Mouse (Mus musculus): ENCODE measurements at regions not wholly inside any gene's neighbourhood (a gene's known extent, or its start where the extent isn't known, plus 50 kb on each side); places are given as distances from the start of the nearest gene placed in this dataset.

DNA sequence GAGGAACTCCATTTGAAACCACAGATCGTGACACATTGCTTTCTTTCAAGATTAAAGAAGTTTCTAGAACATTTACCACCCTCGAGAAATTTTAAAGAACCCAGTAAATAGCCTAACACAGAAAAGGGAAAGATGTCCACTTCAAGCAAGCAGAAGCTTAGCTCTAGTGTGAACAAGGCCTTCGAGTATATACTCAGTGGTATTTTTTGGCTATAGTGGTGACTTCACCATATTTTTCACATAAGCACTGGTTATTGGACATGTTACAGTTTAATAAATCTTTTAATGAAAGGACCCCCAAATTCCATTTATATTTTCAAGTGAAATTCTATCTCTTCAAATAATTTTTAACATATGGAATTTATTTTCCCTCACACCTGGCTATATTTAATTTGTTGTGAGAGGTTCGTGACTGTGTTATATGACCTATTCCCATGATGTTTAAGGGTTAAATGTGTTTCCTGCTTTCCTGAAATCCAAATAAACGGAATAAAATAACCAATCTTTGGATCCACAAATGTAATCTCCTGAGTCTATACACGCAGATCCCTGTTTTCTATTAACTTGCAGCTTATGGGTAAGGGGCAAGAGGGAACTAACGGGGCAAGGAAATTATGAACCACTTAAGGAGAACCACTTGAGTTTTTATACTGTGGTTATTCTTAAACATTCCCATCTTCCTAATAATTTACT is 60.6 kb upstream of the Tas2r134 start:
- Histone ChIP-seq H3K27ac (ENCODE audit: low read depth, low read length) (no peak overlapping the region), H3K36me3 (ENCODE audit: control insufficient read depth, insufficient read depth, low read length) (no peaks in the 10 kb centered on the region), H3K4me2 (no peak overlapping the region), H3K4me3 (ENCODE audit: low read depth, low read length) (no peak overlapping the region), H3K9me3 (ENCODE audit: control insufficient read depth, low read length) (no peaks in the 10 kb centered on the region), H3K9ac (ENCODE audit: low read length) (no peak overlapping the region), H3K4me1 (ENCODE audit: control insufficient read depth, insufficient read depth, low read length) (no peaks in the 10 kb centered on the region), H3K27me3 (ENCODE audit: control insufficient read depth, insufficient read depth, low read length) (no peaks in the 10 kb centered on the region)
- no peak for ATAC-seq (ENCODE audit: low FRiP score)
- no peak for DNase-seq (ENCODE audit: low spot score, missing footprints)
- WGBS, result 82% methylated on average over 7 of the region's 7 CpGs

DNA sequence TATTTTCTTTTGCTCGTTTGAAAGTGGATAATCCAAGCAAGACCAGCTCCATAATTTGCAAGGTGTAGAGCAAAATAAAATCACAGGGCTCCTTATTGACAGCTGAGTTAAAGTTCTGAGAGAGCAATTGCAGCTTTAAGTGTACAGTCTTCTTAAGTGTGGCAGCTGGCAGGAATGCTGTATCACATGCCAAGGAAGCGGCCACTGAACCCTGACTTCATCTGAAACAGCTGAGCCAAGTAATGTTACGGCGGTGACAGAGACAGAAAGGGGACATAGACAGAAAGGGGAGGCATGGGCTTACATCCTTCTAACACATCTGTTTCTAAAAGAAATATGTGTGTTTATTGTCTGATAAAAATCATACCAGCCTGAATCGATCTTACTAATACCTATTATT is 63.4 kb upstream of the Tas2r134 start:
- DNase-seq (ENCODE audit: low spot score, missing footprints), result no peak
- WGBS, result 82% methylated on average over 5 of the region's 5 CpGs
- Histone ChIP-seq H3K9ac (ENCODE audit: low read length) (no peak overlapping the region), H3K4me1 (ENCODE audit: control insufficient read depth, insufficient read depth, low read length) (no peaks in the 10 kb centered on the region), H3K4me3 (ENCODE audit: low read depth, low read length) (no peak overlapping the region), H3K9me3 (ENCODE audit: control insufficient read depth, low read length) (no peaks in the 10 kb centered on the region), H3K4me2 (no peak overlapping the region), H3K36me3 (ENCODE audit: control insufficient read depth, insufficient read depth, low read length) (no peaks in the 10 kb centered on the region), H3K27me3 (ENCODE audit: control insufficient read depth, insufficient read depth, low read length) (no peaks in the 10 kb centered on the region), H3K27ac (ENCODE audit: low read depth, low read length) (no peak overlapping the region)
- no peak for ATAC-seq (ENCODE audit: low FRiP score)

DNA sequence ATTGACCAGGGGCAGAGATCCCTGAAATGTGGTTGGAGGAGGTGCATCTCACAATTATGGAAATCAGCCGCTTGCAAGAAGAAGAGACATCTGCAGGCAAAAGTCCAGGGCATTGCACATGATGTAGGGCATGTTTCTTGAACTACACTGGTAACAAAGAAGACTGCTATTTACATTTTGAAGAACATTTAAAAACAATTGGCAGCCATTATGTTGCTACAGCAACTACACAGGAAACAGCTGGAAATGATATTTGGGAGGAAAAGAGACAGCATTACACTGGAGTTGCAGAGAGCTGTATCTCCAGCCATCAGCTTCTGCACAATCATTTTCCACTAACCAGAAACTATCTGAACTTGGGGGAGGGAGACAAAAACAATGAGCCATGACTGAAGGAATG is 64.1 kb upstream of the Tas2r134 start:
- Histone ChIP-seq H3K36me3 (ENCODE audit: control insufficient read depth, insufficient read depth, low read length) (no peaks in the 10 kb centered on the region), H3K4me1 (ENCODE audit: control insufficient read depth, insufficient read depth, low read length) (no peaks in the 10 kb centered on the region), H3K4me3 (ENCODE audit: low read depth, low read length) (no peak overlapping the region), H3K27ac (ENCODE audit: low read depth, low read length) (no peak overlapping the region), H3K9ac (ENCODE audit: low read length) (no peak overlapping the region), H3K4me2 (no peak overlapping the region), H3K27me3 (ENCODE audit: control insufficient read depth, insufficient read depth, low read length) (no peaks in the 10 kb centered on the region), H3K9me3 (ENCODE audit: control insufficient read depth, low read length) (no peaks in the 10 kb centered on the region)
- no peak for DNase-seq (ENCODE audit: low spot score, missing footprints)
- no peak for ATAC-seq (ENCODE audit: low FRiP score)
- WGBS, result 81% methylated on average over 1 of the region's 1 CpGs

DNA sequence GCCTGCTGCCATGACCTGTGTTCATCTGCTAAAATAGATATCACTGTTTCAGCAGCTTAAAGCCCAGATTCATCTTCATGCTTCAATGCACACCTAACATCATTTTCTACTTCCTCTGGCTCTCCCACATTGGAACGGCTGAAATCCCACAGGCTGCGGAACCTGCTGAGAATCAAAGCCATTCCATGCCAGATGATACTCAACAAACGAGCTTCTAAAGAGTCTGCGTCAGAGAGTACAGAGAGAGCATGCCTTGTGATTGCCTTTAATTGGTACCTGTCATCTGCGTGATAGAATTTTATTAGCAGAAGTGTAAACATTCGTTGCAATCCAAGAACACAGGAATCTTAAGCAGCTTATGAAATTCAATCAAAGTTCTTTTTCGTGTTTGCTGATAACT is 76.4 kb upstream of the Tas2r134 start:
- Histone ChIP-seq H3K4me1 (ENCODE audit: control insufficient read depth, insufficient read depth, low read length) (no peaks in the 10 kb centered on the region), H3K27ac (ENCODE audit: low read depth, low read length) (no peak overlapping the region), H3K4me2 (no peak overlapping the region), H3K36me3 (ENCODE audit: control insufficient read depth, insufficient read depth, low read length) (no peaks in the 10 kb centered on the region), H3K4me3 (ENCODE audit: low read depth, low read length) (no peak overlapping the region), H3K9ac (ENCODE audit: low read length) (no peak overlapping the region), H3K27me3 (ENCODE audit: control insufficient read depth, insufficient read depth, low read length) (no peaks in the 10 kb centered on the region), H3K9me3 (ENCODE audit: control insufficient read depth, low read length) (no peaks in the 10 kb centered on the region)
- WGBS, result 53% methylated on average over 7 of the region's 7 CpGs
- ATAC-seq (ENCODE audit: low FRiP score), result no peak
- no peak for DNase-seq (ENCODE audit: low spot score, missing footprints)

DNA sequence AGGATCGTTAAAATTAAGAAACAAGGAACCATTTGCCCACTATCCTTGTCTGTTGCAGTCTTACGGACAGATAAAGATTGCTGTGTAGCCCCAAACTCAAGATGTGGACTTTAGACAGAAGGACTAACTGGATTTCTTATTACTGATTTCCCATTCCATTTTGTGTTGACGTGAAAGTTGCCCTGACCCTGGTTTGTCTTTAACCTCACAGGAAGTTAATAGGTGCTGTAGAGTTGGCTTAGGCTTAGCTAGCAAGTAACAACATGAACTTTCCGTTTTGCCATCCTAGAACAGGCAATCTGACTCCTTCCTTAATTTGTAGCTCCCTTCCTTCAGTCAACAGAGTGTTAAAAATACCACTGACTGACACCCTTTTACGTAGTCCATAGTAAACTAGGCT is 78.2 kb upstream of the Tas2r134 start:
- H3K27ac ChIP-seq (ENCODE audit: low read depth, low read length), result no peak overlapping the region
- WGBS, result 91% methylated on average over 5 of the region's 5 CpGs
- no peak overlapping the region for H3K4me2 ChIP-seq
- ATAC-seq (ENCODE audit: low FRiP score), result no peak
- H3K9me3 ChIP-seq (ENCODE audit: control insufficient read depth, low read length), result no peaks in the 10 kb centered on the region
- H3K9ac ChIP-seq (ENCODE audit: low read length), result no peak overlapping the region
- no peak overlapping the region for H3K4me3 ChIP-seq (ENCODE audit: low read depth, low read length)
- no peaks in the 10 kb centered on the region for H3K27me3 ChIP-seq (ENCODE audit: control insufficient read depth, insufficient read depth, low read length)
- no peak for DNase-seq (ENCODE audit: low spot score, missing footprints)
- no peaks in the 10 kb centered on the region for H3K36me3 ChIP-seq (ENCODE audit: control insufficient read depth, insufficient read depth, low read length)
- H3K4me1 ChIP-seq (ENCODE audit: control insufficient read depth, insufficient read depth, low read length), result no peaks in the 10 kb centered on the region

DNA sequence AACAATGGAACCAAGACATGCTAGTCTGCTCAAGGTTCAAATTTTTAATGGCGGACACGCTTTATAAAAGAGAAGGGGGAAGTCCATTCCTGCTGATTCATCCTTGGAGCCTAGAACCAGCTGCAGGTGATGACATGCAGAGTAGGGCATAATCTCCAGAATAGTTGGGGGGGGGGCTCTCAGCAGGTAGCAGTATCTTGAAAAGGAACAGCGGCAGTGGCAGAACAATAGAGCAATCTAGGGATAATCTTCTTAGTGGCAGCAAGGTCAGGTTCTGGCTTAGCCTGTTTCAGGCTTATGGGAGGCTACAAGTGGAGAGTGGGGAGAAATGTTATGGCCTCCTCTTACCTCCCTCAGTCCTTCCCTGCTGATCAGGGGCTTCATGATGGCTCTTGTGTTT is 81.1 kb upstream of the Tas2r134 start:
- H3K4me1 ChIP-seq (ENCODE audit: control insufficient read depth, insufficient read depth, low read length), result no peaks in the 10 kb centered on the region
- H3K4me2 ChIP-seq, result no peak overlapping the region
- DNase-seq (ENCODE audit: low spot score, missing footprints) (no peak), ATAC-seq (ENCODE audit: low FRiP score) (no peak)
- no peak overlapping the region for H3K4me3 ChIP-seq (ENCODE audit: low read depth, low read length)
- H3K9ac ChIP-seq (ENCODE audit: low read length), result no peak overlapping the region
- no peaks in the 10 kb centered on the region for H3K36me3 ChIP-seq (ENCODE audit: control insufficient read depth, insufficient read depth, low read length)
- no peaks in the 10 kb centered on the region for H3K27me3 ChIP-seq (ENCODE audit: control insufficient read depth, insufficient read depth, low read length)
- 53% methylated on average over 3 of the region's 3 CpGs for WGBS
- H3K9me3 ChIP-seq (ENCODE audit: control insufficient read depth, low read length), result no peaks in the 10 kb centered on the region
- no peak overlapping the region for H3K27ac ChIP-seq (ENCODE audit: low read depth, low read length)

DNA sequence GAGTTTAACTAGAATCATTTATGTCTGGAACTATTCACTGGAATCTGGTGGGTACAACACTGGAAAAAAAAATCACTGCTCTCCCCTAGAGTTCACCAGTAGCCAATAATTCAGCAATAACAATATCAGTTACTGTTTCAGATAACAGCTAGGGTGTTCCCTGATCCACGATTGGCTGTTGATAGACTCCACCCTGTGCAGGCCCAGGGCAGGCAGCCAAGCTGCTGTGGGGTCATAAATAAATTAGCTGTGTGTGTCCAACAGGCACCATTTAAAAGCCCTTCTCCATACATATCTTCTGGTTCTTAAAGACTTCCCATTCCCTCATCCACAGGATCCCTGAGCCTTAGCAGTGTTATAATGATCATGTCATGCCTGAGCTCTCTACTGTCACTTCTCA is 83.4 kb upstream of the Tas2r134 start:
- WGBS, result 90% methylated on average over 1 of the region's 1 CpGs
- no peaks in the 10 kb centered on the region for H3K9me3 ChIP-seq (ENCODE audit: control insufficient read depth, low read length)
- ATAC-seq (ENCODE audit: low FRiP score), result no peak

DNA sequence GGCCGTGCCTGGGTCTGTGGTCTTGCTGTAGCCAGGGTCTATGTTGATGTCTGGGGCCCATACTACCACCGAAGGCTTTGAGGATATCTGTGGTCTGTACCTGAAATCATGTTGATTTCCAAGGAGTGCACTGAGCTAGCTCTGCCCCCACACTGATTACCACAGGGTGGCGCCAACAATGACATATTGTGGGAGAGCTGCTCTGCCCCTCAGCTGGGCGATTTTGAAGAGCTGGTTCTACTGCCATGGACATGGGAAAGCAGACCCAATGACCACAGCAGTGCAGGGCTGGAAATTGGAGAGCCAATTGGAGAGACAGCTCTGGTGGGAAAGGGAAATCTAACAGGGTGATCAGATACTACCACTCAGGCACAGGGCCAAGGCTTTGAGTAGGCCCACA is 85.0 kb upstream of the Tas2r134 start:
- H3K36me3 ChIP-seq (ENCODE audit: control insufficient read depth, insufficient read depth, low read length), result no peaks in the 10 kb centered on the region
- H3K9ac ChIP-seq (ENCODE audit: low read length), result no peak overlapping the region
- no peaks in the 10 kb centered on the region for H3K4me1 ChIP-seq (ENCODE audit: control insufficient read depth, insufficient read depth, low read length)
- H3K4me2 ChIP-seq, result no peak overlapping the region
- H3K27me3 ChIP-seq (ENCODE audit: control insufficient read depth, insufficient read depth, low read length), result no peaks in the 10 kb centered on the region
- no peak overlapping the region for H3K4me3 ChIP-seq (ENCODE audit: low read depth, low read length)
- WGBS, result 76% methylated on average over 4 of the region's 4 CpGs
- H3K9me3 ChIP-seq (ENCODE audit: control insufficient read depth, low read length), result no peaks in the 10 kb centered on the region
- no peak overlapping the region for H3K27ac ChIP-seq (ENCODE audit: low read depth, low read length)
- ATAC-seq (ENCODE audit: low FRiP score) (no peak), DNase-seq (ENCODE audit: low spot score, missing footprints) (no peak)

More for the DNA sequence above, 83.4 kb upstream of the Tas2r134 start:
- Histone ChIP-seq H3K27me3 (ENCODE audit: control insufficient read depth, insufficient read depth, low read length) (no peaks in the 10 kb centered on the region), H3K4me2 (no peak overlapping the region), H3K36me3 (ENCODE audit: control insufficient read depth, insufficient read depth, low read length) (no peaks in the 10 kb centered on the region), H3K9ac (ENCODE audit: low read length) (no peak overlapping the region), H3K27ac (ENCODE audit: low read depth, low read length) (no peak overlapping the region), H3K4me1 (ENCODE audit: control insufficient read depth, insufficient read depth, low read length) (no peaks in the 10 kb centered on the region), H3K4me3 (ENCODE audit: low read depth, low read length) (no peak overlapping the region)
- no peak for DNase-seq (ENCODE audit: low spot score, missing footprints)

DNA sequence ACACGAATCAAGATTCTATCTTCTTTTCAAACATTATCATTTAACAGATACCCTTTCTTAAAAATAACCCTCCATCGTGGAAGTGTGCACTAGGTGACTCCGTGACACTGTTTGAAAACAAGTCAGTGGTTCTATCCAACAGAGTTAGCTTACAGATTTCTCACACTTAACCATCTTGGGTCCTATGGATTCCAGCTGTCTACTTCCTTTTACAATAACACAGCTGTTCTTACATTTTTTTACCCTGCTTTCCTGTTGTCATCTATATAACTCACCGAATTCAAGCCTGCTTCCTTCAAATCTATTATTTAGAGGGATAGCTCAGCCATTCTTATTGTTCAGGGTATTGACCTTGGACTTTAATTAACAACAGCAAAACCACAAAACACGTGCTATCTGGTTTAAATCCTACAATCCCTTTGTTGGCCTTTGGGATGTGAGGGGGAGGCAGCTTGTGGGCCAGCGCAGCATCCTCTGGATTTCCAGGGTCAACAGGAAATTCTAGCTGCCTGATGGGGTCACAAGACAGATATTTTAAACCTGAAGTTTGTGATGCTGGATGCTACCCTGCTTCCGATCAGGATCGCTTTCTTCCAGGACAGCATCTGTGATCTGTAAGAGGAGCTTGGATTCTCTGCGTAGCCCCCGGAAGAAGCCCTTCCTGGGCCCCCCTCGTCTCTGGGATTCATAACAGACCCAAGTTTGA is 94.4 kb upstream of the Tas2r134 start:
- DNase-seq (ENCODE audit: low spot score, missing footprints), result no peak
- no peak overlapping the region for H3K4me3 ChIP-seq (ENCODE audit: low read depth, low read length)
- H3K4me2 ChIP-seq, result no peak overlapping the region
- no peak for ATAC-seq (ENCODE audit: low FRiP score)
- H3K27me3 ChIP-seq (ENCODE audit: control insufficient read depth, insufficient read depth, low read length), result no peaks in the 10 kb centered on the region
- no peaks in the 10 kb centered on the region for H3K9me3 ChIP-seq (ENCODE audit: control insufficient read depth, low read length)
- no peak overlapping the region for H3K9ac ChIP-seq (ENCODE audit: low read length)
- H3K36me3 ChIP-seq (ENCODE audit: control insufficient read depth, insufficient read depth, low read length), result no peaks in the 10 kb centered on the region
- H3K27ac ChIP-seq (ENCODE audit: low read depth, low read length), result no peak overlapping the region
- WGBS, result 67% methylated on average over 11 of the region's 11 CpGs
- peaks cover 8% of the 10 kb centered on the region; the same call in 1 of the 2 replicates for H3K4me1 ChIP-seq (ENCODE audit: control insufficient read depth, insufficient read depth, low read length)
